Mouse (Mus musculus): ENCODE results near the gene Lrrc4.

- TF ChIP-seq CTCF (IDR thresholded peaks at IDR 0.05; ENCODE audit: extremely low read depth, insufficient read depth, low read length) = no peak
- no peak for TF ChIP-seq POLR2A (IDR thresholded peaks at IDR 0.05; ENCODE audit: extremely low read depth, insufficient read depth, low read length)
Observed at GRCm38 (mm10) chr6:28853164-28853563, 21.6 kb upstream of the Lrrc4 start.

Measured in cortical plate, adult 2 months (tissue).